Mouse (Mus musculus): ENCODE measurements around the gene Patj. TPM values are rescaled to one million over a fixed set of nuclear protein-coding genes. Genes with fewer than 3 reads are reported as not detected.

Patj gene
- polyA plus RNA-seq, 1 experiment from 2014 or later, result 6.8 TPM

DNA sequence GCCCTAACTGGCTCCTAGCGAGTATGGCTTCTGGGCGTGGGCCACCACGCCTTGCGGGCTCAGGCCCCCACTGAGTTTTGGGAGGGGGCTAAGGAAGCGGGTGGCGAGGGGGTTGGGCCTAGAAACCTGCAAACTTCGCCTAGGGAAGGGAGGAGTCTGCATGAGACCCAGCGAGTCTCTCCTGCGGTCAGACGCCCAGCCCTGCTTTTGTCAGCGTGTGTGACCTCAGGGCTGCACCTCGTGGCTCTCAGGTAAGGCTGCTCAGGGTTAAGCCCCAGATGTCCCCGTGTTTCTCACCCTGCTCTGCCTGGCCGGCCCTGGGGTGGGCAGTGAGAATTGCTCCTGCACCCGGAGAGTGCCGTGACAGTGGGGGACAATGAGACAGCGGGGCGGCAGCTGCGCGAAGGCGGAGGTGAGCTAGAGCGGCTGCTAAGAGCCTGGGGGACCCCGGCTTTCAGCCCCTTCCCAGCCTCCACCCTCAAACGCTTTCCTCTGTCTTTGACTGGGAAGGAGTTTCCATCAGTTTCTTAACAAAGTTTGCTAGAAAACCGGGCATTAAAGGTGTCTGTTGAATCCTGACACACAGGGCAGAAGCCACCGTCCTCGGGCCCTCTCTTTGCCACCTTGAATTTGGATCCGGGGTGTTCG is 331.1 kb downstream of the Patj start, which contains the start of gene L1td1:
Gene L1td1, plus strand, starts transcription at position 145 of the 648 bp plus-strand sequence.
- Histone ChIP-seq H3K4me1 (peaks cover 17% of the 10 kb centered on the region), H3K36me3 (no peaks in the 10 kb centered on the region), H3K9me3 (no peaks in the 10 kb centered on the region), H3K27ac (no peak within 1 kb of the TSS), H3K4me2 (replicated peaks) (peak within 1 kb of the TSS; percentile 62), H3K27me3 (replicated peaks) (peaks cover 35% of the 10 kb centered on the region), H3K9ac (no peak within 1 kb of the TSS), H3K4me3 (peak within 1 kb of the TSS; percentile 29)
- 4% methylated on average over 29 of the region's 29 CpGs for WGBS
- peak; percentile 48; the same call in 1 of the 2 replicates for ATAC-seq (ENCODE audit: low FRiP score, low read depth)

DNA sequence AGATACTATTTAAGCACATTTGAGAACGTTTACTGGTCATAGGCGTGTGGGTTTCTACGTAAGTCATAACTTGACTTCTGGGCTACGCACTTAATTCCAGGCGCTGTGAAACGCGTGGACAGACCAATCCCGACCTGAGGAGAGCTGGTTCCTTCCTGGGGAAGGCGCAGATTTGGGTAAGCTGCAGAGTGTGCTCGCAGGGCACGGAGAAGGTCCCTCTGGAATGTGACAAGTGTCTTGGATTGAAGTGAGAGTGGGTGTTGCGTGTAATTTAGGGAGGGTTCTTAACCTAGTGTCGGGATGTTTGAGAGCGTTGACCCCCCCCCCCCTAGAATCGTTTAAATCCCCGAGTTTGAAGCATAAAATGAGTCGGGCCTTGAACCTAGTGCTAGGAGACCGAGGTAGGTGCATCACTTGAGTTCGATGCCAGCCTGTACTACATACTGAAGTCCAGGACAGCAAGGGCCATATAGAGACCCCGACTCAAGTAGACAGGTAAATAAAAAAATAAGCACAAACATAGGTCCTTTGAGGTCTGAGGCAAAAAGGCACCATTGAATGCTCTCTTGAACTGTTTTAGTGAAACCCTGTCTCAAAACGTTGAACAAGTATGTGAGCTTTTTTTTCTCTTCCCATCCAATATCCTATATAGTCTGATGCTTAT is 331.8 kb downstream of the Patj start:
- no peak; the same call in 1 of the 2 replicates for ATAC-seq (ENCODE audit: low FRiP score, low read depth)
- Histone ChIP-seq H3K9me3 (no peaks in the 10 kb centered on the region), H3K4me1 (peaks cover 17% of the 10 kb centered on the region), H3K27me3 (replicated peaks) (peaks cover 35% of the 10 kb centered on the region), H3K4me3 (peak overlapping the region; percentile 29), H3K9ac (no peak overlapping the region), H3K4me2 (replicated peaks) (peak overlapping the region; percentile 62), H3K36me3 (no peaks in the 10 kb centered on the region), H3K27ac (no peak overlapping the region)
- WGBS, result 4% methylated on average over 21 of the region's 21 CpGs

GRCm38 (mm10) chr4:98727959-98728347 is 332.4 kb downstream of the Patj start:
- Histone ChIP-seq H3K9ac (no peak overlapping the region), H3K4me3 (no peak overlapping the region), H3K27me3 (replicated peaks) (peaks cover 35% of the 10 kb centered on the region), H3K27ac (no peak overlapping the region), H3K4me1 (peaks cover 17% of the 10 kb centered on the region), H3K4me2 (replicated peaks) (peak overlapping the region; percentile 62), H3K9me3 (no peaks in the 10 kb centered on the region), H3K36me3 (no peaks in the 10 kb centered on the region)
- under 1% methylated on average over 10 of the region's 10 CpGs for WGBS
- no peak for ATAC-seq (ENCODE audit: low FRiP score, low read depth)

- Histone ChIP-seq H3K9me3 (no peaks in the 10 kb centered on the region), H3K27ac (no peak overlapping the region), H3K27me3 (replicated peaks) (peaks cover 35% of the 10 kb centered on the region), H3K4me2 (replicated peaks) (no peak overlapping the region), H3K4me3 (no peak overlapping the region), H3K4me1 (peaks cover 17% of the 10 kb centered on the region), H3K9ac (no peak overlapping the region), H3K36me3 (no peaks in the 10 kb centered on the region)
- ATAC-seq (ENCODE audit: low FRiP score, low read depth), result no peak
- 58% methylated on average over 7 of the region's 7 CpGs for WGBS
Observed at GRCm38 (mm10) chr4:98728716-98729115, 333.1 kb downstream of the Patj start.

DNA sequence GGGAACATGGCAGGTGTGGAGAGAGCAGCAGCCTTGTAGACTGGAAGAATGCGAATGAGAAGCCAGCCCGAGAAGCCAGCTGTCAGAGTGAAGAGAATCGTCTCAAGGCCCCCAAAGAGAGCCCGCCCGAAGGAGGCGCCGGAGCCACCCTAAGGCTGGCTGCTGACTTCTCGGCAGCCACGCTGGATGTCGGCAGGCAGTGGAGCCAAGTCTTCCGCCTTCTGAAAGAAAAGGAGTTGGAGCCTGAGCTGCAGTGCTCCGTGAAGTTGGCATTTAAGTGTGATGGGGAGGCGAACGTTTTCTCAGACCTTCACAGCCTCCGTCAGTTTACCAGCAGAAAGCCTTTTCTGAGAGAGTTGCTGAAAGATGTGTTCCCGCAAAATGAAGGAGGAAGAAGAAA is 338.1 kb downstream of the Patj start:
- WGBS, result 95% methylated on average over 16 of the region's 16 CpGs
- H3K27me3 ChIP-seq (replicated peaks), result peaks cover 6% of the 10 kb centered on the region; the same call in 1 of the 2 replicates
- no peak for ATAC-seq (ENCODE audit: low FRiP score, low read depth)
- H3K4me2 ChIP-seq (replicated peaks), result no peak overlapping the region
- no peaks in the 10 kb centered on the region for H3K36me3 ChIP-seq
- no peak overlapping the region for H3K4me3 ChIP-seq
- H3K9ac ChIP-seq, result no peak overlapping the region
- no peaks in the 10 kb centered on the region for H3K9me3 ChIP-seq
- no peak overlapping the region for H3K27ac ChIP-seq
- H3K4me1 ChIP-seq, result no peaks in the 10 kb centered on the region

DNA sequence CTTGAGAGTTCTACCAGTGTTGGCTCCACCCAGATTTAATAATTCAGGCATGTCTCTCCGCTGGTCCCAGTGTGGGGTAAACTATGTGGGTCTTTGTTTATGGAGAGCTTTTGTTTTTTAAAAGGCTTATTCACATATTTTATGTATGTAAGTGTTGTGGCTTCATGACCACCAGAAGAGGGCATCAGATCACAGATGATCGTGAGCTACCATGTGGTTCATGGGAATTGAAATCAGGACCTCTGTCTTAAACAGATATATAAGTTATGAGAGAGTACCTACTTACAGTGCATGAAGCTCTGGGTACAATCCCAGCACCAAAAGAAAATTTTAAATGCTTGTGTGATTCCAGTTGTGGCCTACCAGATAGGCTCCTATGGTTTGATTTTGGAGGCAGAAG is 344.2 kb downstream of the Patj start:
- no peak overlapping the region for H3K9ac ChIP-seq
- ATAC-seq (ENCODE audit: low FRiP score, low read depth), result no peak
- no peaks in the 10 kb centered on the region for H3K27me3 ChIP-seq (replicated peaks)
- no peak overlapping the region for H3K4me2 ChIP-seq (replicated peaks)
- H3K27ac ChIP-seq, result no peak overlapping the region
- 50% methylated on average over 2 of the region's 2 CpGs for WGBS
- no peak overlapping the region for H3K4me3 ChIP-seq
- no peaks in the 10 kb centered on the region for H3K9me3 ChIP-seq
- H3K4me1 ChIP-seq, result 0 out of 2 replicates have a peak, but pooled peaks cover 4% of the 10 kb centered on the region
- H3K36me3 ChIP-seq, result no peaks in the 10 kb centered on the region

DNA sequence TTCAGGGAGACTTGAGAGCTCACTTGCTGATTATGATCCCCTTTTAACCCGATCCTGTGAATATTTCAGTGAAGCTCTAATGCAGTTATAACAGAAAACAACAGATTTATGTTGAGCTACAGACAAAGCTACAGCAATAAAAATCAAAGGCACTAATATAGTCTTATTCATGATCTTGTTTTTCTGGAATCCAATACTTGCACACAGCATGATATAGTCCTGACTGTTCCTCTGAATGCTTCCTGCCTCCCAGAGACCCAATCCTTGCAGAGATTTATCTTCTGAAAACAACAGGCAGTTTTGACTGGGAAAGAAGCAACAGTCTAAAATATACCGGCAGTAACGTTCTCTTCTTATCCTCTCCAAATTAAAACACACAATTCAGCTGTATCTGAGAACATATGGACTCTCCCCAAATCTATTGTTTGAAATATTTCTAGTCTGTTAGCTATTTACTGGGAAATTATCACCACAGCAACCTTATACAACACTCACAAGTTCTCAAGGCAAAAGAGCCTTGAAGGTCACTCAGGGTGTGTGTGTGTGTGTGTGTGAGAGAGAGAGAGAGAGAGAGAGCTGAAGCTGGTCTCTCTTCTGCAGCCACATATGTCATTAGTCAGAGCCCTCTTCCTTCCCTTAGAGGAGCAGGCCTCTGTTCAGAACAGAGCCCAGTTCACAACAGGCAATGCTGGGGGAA is 347.8 kb downstream of the Patj start:
- ATAC-seq (ENCODE audit: low FRiP score, low read depth), result no peak
- 69% methylated on average over 3 of the region's 3 CpGs for WGBS
- H3K9ac ChIP-seq, result 0 out of 2 replicates have a peak overlapping the region, but pooled peaks have one; percentile 13
- H3K27ac ChIP-seq, result no peak overlapping the region
- H3K9me3 ChIP-seq, result no peaks in the 10 kb centered on the region
- 0 out of 2 replicates have a peak, but pooled peaks cover 4% of the 10 kb centered on the region for H3K4me1 ChIP-seq
- H3K4me2 ChIP-seq (replicated peaks), result no peak overlapping the region
- H3K4me3 ChIP-seq, result no peak overlapping the region
- no peaks in the 10 kb centered on the region for H3K27me3 ChIP-seq (replicated peaks)
- H3K36me3 ChIP-seq, result no peaks in the 10 kb centered on the region

DNA sequence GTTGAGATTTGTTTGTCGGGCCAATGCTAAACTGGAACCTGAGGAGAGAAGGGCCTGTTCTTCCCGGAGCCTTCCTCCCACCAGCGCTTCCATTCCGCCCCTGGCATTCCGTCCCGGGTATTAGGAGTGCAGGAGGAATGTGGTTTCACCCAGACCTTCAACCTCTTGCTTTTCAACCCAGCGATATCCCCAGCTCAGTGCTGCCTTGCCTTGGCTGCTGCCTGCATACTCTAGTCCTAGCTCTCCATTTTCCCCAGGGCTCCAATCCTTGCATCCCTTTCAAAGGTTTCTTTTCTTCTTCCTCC is 348.3 kb downstream of the Patj start:
- Histone ChIP-seq H3K36me3 (no peaks in the 10 kb centered on the region), H3K4me2 (replicated peaks) (no peak overlapping the region), H3K4me3 (no peak overlapping the region), H3K27me3 (replicated peaks) (no peaks in the 10 kb centered on the region), H3K27ac (no peak overlapping the region), H3K4me1 (0 out of 2 replicates have a peak, but pooled peaks cover 4% of the 10 kb centered on the region), H3K9me3 (no peaks in the 10 kb centered on the region), H3K9ac (no peak overlapping the region)
- WGBS, result 20% methylated on average over 7 of the region's 7 CpGs
- no peak for ATAC-seq (ENCODE audit: low FRiP score, low read depth)

- Histone ChIP-seq H3K4me1 (peaks cover 13% of the 10 kb centered on the region; the same call in 1 of the 2 replicates), H3K27ac (no peak overlapping the region), H3K4me3 (no peak overlapping the region), H3K27me3 (replicated peaks) (no peaks in the 10 kb centered on the region), H3K36me3 (no peaks in the 10 kb centered on the region), H3K9ac (no peak overlapping the region), H3K9me3 (no peaks in the 10 kb centered on the region), H3K4me2 (replicated peaks) (no peak overlapping the region)
- ATAC-seq (ENCODE audit: low FRiP score, low read depth), result no peak
- WGBS, result 81% methylated on average over 4 of the region's 4 CpGs
Observed at GRCm38 (mm10) chr4:98754456-98754855, 358.9 kb downstream of the Patj start.

DNA sequence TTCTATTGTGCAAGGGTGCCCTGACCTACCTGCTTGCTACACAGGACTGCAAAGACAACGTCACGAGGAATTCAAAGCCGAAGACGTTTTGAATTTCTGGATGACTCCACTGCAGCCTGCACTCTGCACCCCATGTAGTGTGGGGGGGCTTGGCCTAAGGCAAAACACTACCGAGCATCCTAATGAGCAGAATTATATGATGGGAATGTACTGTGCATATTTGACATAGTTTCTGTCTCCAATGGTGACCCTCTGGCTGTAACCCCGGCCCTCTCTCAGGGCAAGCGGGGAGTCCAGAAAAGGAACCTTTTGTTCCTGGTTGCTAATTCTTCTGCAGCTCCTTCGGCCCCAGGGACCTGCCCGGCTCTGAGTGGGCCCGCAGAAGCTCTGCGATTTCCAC is 360.6 kb downstream of the Patj start:
- WGBS, result 42% methylated on average over 11 of the region's 11 CpGs
- no peaks in the 10 kb centered on the region for H3K27me3 ChIP-seq (replicated peaks)
- no peak overlapping the region for H3K4me3 ChIP-seq
- H3K27ac ChIP-seq, result no peak overlapping the region
- no peaks in the 10 kb centered on the region for H3K9me3 ChIP-seq
- peaks cover 13% of the 10 kb centered on the region; the same call in 1 of the 2 replicates for H3K4me1 ChIP-seq
- no peak overlapping the region for H3K4me2 ChIP-seq (replicated peaks)
- H3K36me3 ChIP-seq, result no peaks in the 10 kb centered on the region
- ATAC-seq (ENCODE audit: low FRiP score, low read depth), result no peak
- H3K9ac ChIP-seq, result no peak overlapping the region

DNA sequence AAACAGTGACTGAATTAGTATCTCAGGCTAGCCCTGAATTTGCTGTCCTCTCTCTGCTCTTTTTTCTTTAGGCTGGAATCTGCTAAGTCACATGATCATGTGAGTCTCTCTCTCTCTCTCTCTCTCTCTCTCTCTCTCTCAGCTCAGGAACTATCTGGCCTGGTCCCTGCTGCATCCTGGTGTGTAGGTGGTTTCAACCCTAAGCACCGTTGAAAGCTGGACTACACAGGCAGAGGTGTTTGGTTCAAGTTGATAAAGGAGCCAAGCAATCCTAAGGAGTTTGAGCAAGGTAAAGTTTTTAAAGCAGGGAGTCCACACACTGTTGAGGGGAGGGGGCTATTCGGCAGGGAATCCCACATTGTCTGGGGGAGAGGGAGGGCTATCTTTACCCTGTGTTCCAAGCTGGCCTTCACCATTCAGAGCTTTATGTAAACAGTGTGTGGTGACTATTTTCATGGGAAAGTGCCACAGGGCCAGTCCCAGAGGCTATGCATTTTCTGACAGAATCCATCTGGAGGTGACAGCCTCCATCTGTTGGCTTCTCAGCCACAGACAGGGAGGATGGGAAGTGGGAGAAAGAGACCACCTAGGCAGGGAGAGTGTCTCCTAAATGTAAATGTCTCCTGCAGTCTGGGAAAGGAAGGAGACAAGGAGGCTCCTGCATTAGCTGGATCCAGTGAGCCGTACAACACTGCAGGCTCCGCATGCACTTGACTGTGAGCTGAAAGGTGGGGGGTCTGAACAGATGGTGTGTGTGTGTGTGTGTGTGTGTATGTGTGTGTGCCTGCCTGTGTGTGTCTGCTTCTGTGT is 362.6 kb downstream of the Patj start:
- H3K4me2 ChIP-seq (replicated peaks), result no peak overlapping the region
- H3K9me3 ChIP-seq, result no peaks in the 10 kb centered on the region
- no peak overlapping the region for H3K9ac ChIP-seq
- no peaks in the 10 kb centered on the region for H3K27me3 ChIP-seq (replicated peaks)
- H3K4me1 ChIP-seq, result peaks cover 15% of the 10 kb centered on the region; the same call in 1 of the 2 replicates
- no peak overlapping the region for H3K27ac ChIP-seq
- no peak overlapping the region for H3K4me3 ChIP-seq
- WGBS, result 66% methylated on average over 4 of the region's 4 CpGs
- ATAC-seq (ENCODE audit: low FRiP score, low read depth), result peak; percentile 45; the same call in 1 of the 2 replicates
- no peaks in the 10 kb centered on the region for H3K36me3 ChIP-seq
